Mouse (Mus musculus) cerebral cortex, adult 2 months (tissue): ENCODE measurements around the gene Grxcr1.

ENCODE experiments used
- WGBS: fragments of 180-500 bp; shearing (Covaris S2); methylation state at CpG from one replicate; pipeline ENCODE4 v1.1.7; 2018; 5-methylcytosine and 5-hydroxymethylcytosine counted together

Grxcr1 gene

DNA sequence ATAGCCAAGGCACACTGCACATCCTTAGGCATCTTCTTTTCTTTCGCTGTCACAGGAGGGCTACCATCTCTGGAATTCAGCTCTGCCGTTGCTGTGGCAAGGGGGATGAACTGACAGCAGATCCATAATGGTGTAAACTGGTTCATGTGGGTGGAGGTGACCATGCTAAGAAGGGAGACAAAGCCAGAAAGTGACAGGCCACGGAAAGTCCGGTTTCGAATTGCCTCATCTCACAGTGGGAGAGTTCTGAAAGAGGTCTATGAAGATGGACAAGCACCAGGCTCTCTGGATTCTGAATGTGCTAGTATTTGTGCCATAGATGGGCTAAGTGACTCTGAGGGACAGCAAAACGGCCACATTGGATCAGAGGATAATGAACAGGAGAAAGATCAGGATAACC, at the start of gene Grxcr1:
TSS of gene Grxcr1 (plus strand) at position 92 of the 400 bp plus-strand sequence.
- 90% methylated on average over 6 of the region's 6 CpGs for WGBS

DNA sequence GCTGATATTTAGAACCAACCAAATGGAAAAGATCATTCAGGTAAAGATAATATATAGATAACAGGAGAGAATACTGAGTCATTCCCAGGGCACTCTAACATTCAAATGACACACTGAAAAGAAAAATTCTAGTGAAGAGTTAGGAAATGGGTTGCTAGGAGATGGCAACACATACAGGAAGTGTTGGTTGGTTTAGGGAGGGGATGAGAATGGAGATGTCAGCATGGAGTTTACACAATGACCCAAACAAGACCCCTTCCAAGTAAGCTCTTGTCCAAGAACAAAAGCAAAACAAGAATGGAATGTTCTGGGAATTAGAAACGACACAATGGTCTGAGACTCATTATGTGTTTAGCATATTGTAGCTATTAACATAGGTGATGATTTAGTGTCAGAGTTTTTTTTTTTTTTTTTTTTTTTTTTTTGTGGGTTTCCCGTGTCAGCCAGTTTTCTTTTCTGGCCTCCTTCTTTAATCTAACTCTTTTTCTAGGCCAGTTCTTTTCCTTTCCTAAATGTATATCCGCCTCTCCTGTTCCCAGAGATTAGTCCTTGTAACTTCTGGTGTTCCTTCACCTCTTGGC, 49.6 kb upstream of the Grxcr1 start:
- 64% methylated on average over 3 of the region's 3 CpGs for WGBS

DNA sequence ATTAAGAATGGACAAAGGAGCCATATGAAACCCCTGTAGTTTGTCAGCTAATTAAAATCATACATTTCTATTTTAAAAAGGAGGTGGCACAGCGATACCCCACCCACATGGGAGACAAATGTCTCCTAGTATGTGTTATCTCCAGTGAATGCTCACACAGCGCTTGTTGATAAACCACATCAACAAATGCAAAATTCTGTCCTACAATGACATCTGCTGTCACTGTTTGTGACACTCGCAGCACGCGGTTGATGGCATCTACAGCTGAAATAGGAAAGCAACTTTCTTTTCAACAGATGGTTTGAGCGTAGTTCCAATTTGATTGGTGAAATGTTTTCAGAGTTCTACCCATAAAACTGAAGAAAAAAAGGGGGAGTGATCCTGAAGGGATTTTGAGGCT, 29.0 kb upstream of the Grxcr1 start:
- 56% methylated on average over 6 of the region's 6 CpGs for WGBS

DNA sequence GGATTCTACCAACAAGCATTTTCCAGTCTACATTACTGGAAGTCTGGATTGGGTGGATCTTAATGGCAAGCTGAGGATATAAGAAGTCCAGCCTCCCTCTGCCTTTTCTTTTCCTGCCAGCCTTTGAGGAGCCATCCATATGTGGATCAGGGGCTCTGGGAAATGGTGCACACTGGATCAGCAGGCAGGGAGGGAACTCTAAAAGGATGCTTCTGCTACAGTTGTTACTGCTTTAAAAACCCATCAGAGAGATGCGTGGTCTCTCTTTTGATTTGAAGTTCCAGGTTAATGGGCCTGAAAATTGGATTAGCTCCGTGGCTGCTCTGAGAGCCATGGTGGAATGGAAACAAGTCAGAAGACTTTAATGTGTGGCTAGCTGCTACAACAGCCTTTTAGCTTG, 27.7 kb upstream of the Grxcr1 start:
- WGBS = 61% methylated on average over 2 of the region's 2 CpGs

DNA sequence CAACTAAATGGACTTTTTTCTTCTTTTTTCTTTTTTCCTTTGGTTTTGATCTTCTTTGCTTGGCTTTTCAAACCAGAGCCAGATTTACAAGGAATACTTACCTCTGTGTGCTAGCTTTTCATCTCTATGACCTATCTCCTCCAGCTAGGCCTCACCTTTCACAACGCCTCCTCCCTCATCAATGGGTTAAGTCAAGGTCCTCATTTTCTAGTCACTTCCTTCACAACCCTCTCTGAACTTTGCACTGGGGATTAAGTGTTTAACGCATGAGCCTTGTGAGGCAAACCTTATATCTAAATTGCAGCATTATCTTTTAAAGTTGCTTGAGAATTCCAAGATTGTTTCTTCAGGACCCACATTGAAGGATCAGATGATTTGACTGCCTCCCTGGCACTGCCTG, 27.2 kb upstream of the Grxcr1 start:
- 94% methylated on average over 2 of the region's 2 CpGs for WGBS

DNA sequence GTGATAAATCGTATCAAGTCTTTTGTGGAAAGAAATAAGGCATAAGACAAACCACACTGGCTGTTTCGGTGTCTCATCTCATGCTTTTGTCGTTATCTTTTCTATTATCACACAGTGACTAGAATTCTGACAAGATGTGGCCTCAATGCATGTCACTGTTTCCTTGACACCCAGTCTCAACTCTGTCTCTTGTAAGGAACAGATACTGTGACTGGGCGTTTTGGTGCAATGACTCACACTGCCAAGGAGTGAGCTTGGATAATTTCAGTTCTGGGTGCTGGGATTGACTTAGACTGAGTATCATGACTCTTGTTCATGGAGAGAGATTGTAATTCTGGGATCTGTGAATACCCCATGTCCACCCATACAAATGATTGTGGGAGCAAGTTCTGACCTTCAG, 24.6 kb upstream of the Grxcr1 start:
- WGBS = 69% methylated on average over 4 of the region's 4 CpGs

DNA sequence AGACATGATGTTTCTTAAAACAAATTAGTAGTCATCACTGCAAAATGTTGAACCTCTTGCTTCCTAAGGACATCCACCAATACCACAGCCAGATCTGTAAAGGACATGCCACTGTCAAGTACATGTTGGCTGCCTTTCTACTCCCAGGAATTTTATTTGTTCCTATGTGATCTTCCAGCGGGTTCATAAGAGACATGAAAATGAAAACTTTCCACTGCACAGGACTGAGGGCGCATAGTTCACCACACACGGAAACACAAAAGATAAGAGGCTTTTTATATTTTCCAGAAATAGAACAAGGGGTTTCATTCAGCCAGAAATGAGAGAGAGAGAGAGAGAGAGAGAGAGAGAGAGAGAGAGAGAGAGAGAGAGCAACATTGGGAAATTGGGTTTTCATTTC, 20.1 kb upstream of the Grxcr1 start:
- WGBS = 76% methylated on average over 3 of the region's 3 CpGs

DNA sequence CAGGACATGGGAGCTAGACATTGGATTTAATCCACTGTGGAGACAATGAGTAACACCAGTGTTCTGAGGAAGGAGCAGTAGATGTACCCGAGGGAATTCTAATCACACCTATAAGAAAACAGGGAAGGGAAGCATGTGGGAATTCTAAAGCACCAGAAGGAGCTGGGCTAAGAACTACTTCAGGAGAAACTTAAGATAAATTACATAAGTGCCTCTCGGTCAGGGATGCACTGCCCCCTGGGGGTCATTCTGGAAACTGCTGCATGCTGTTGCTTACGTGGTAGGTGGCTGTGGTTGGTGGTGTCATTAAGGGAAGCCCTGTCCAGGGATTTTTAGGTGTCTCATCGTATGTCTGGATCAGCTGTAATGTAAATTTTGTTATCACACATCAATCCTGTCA, 19.0 kb upstream of the Grxcr1 start:
- WGBS = 13% methylated on average over 4 of the region's 4 CpGs

DNA sequence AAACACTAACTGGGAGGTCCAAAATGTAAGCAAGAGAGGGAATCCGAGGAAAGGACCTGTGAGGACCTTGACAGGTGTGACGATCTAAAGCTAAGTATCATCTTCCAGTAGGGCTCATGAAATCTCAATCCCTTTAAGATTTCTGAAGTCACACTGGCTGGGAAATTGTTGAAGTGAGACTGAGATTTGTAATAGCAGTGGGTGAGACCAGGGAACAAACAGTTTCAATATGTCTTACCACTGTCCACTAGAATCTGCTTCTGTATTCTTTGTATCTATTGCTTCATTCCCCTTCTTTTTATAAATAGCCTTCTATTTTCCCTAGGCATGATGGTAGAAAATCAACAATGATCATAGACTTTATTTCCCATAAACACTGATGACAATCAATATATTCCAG, 10.8 kb upstream of the Grxcr1 start:
- 87% methylated on average over 2 of the region's 2 CpGs for WGBS

DNA sequence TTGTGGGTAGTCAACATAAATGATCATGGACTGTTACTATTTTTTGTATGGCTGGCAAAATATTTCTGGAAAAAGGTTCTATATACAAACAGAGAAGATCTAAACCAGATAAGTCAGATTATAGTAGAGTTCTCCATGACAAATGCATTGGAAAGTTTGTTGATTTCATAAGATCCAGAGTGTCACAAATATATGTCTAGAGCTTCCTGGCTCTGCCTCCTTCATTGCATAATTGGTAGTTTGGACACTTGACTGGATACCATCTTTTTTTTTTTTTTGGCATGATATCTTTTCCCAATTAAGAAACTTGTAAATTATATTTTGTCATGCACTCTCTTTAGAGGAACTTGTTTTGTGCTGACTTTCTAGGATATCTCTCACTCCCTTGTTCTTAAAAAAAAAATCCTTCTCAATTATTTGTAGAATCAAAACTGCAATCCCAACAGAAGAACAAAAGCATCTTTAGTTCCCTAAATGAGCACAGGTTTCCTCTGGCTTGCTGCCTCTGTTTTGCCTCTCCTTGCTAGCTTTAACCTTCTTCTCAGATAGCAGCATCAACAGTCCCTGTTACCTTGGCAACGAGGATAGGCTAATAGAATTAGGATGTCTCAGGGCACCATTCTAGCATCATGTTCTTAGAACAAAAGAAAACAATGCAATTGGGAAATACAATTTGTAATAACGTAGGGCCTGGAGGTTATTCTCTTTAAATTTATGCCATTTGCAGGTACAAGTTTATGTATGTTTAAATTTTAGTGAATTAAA, 4.8 kb upstream of the Grxcr1 start:
- WGBS = 73% methylated on average over 2 of the region's 2 CpGs

DNA sequence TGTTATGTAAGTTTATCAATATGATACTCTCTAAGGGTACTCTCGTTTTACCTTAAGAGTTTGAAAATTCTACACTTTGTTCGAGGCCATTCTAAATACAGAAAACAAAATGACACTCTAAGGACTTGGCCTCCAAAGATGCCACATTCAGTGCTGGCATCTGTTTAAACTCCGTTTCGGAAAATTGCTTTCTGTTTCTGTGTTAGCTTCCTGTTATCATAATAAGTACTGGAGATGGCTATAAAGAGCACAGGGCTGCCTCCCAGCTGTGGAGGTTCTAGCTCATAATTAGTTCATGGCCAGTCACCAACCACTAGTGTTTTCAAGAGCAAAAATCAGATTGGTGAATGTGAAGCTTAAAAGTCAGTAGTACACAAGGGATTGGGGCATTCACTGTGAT, 4.2 kb upstream of the Grxcr1 start:
- 43% methylated on average over 4 of the region's 4 CpGs for WGBS

DNA sequence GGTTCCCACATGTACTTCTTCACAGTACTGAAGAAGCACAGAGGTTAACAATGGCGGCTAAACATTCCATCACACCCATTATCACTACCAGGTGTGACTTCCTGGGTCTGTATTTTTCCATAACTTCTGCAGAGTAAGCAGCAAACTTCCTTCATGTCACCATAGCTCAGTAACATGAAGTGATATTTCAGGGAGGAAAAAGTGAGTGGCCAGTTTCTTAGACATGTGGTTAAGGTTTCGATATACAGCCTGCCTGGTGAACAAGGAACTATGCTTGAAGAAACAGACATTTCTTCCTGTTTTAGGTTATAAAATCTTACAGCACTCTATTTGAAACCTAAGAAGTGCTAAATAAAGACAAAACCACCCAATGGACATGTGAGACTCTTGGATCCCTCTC, 1.7 kb downstream of the Grxcr1 start:
- 91% methylated on average over 2 of the region's 2 CpGs for WGBS

DNA sequence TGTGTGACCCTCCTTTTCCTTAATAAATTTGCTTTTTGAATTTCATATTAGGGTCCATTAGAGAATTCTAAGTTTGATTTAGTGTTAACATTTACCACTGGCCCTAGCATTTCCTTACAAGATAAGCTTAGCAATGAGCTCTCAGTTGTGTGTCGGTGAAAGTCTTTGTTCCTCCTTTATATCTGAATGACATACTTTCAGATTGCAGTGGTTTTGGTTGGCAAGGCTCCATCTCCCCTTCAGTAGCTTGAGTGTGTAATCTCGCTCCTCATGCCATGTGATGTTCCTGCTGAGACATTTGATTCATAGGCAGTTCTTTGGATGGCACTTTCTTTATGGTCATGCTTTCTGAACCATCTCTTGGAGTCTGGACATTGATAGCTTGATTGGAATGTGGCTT, 7.4 kb downstream of the Grxcr1 start:
- WGBS = 71% methylated on average over 2 of the region's 2 CpGs

DNA sequence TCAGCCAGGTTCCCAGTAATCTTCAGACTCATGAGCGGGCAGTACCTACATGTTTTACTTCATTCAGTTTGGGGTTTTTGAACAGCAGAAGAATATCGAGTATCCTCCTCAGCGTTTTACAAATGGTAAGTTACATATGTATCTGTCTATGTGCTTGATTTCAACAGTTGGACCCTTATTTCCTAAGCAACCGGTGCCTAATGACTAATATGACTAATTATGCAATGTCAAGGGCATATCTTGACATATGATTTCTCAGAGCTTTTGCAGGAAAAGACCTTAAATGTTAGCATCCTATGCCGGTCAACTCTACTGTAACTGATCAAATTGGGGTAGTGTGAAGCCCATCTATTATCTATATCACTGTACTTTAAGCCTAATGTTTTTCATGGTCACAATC, 11.7 kb downstream of the Grxcr1 start:
- 95% methylated on average over 5 of the region's 5 CpGs for WGBS

DNA sequence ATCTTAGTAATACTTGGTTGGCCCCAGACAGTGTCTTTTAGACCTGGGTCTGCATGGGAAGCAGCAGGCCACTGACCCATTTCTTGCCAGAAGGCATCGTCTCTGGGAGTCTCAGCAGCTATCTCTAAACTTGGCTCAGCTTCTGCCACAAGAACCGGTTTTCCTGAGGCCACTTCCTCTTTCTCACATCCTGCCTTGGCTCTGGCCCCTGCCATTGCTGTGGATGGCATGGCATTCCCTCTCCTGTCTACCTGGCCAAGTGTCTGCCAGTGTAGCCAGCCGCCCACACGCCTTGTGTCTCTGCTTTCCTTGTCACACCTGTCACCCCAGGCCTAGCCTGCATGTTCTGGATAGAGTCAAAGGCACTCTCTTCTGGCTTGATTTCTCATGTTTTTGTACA, 17.1 kb downstream of the Grxcr1 start:
- whole genome bisulfite sequencing = 66% methylated on average over 4 of the region's 4 CpGs

DNA sequence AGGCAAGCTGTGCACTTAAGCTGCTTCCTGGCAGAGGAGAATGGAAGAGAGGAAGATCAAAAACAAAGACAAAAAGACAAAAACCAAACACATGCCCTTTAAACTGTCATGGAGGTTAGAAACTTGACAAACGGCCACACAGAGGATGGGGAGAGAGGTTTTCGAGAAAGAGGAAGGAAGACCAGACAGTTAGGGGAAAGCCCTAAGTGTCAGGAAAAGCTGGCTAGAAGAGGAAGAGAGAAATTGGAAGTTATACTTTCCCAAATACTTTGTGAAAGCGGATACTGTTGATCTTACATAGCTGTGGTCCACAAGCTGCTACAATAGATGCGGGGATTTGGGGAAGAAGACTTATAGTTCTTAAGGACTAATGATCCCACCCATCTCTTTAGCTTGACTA, 17.9 kb downstream of the Grxcr1 start:
- WGBS = 66% methylated on average over 4 of the region's 4 CpGs

DNA sequence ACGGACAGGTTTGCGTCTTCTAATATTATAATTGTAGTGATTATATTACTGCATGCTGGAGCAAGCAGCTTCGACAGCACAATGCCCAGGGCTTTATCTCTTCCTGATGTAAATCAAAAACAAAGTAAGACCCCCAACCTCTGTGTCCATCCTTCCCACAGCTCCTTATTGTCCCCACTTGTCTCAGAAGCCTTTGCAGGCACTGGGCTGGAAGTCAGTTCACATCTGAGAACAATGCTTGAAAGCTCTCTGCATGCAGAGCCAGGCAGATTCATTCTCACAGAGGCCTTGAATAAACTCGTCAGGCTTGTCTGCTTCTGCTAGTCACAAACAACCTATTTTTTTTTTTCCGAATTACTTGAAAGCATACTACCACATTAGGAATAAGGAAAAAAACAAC, 19.5 kb downstream of the Grxcr1 start:
- 58% methylated on average over 5 of the region's 5 CpGs for WGBS

DNA sequence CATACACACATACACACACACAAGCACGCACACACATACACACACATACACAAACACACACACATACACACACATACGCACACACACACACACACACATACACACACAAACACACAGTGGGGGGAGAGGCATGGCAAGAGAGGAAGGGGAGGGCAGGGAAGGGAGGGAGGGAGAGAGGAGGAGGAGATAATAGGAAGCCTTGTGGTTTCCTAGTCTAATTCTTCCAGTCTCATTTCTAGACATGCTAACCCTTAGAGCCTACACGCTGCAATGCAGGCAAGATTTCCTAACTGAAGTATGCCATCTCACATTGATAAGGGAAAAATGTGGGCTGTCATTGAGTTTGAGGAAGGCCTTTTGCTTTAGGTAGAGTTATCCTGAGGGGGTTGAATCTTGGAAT, 25.9 kb downstream of the Grxcr1 start:
- 91% methylated on average over 3 of the region's 3 CpGs for WGBS

DNA sequence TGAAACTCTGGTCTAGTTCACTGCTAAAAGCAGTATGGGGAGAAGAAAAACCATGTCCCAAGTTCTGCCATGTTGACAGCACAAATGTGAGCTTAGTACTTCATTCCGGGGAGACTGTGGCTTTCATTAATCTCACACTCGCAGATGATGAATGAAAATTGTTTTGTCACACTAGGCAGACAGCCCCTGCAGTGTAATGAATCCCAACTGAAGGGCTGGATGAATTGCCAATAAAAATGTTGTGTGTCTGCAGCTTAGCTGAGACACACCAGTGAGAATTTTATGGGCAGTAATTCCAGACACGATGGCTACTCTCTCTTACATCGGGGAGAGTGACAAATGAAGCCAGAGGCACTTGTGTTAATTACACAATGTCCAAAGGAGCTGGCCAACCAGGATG, 37.1 kb downstream of the Grxcr1 start:
- 59% methylated on average over 4 of the region's 4 CpGs for WGBS

DNA sequence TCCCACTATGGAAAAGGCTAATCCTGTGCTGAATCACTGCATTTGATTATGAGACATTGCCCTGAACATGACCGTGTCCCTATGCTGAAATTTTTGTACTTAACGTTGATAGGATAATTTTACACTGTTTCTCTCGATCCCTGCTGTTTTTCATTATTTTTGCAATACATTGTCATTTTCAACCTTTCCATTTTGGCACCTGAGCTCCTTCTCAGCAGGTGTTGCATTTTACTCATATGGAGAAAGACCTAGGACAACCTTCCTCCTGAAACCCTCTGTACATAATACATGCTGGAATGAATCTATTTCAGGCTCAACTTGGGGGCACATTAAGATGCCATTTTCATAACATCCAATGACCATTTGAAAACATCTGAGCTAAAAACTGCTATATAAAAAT, 38.7 kb downstream of the Grxcr1 start:
- WGBS = 67% methylated on average over 3 of the region's 3 CpGs

DNA sequence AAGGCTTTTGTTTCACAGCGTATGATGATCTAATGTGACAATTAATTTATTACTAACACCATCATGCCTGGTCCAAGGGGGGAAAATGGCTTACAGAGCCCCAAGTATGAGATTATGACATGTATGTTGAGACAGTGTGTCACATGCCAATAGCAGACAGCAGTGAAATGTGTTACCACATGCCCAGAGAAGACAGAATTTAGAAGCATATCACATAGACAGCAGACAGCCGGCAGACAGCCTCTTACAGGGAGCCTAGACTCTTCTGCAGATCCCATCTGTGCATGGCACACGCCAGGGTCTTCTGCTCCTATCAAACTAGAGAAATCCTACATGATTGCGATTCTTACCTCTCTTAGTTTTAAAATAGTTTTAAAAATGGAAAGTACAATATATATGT, 40.2 kb downstream of the Grxcr1 start:
- WGBS = 60% methylated on average over 4 of the region's 4 CpGs

DNA sequence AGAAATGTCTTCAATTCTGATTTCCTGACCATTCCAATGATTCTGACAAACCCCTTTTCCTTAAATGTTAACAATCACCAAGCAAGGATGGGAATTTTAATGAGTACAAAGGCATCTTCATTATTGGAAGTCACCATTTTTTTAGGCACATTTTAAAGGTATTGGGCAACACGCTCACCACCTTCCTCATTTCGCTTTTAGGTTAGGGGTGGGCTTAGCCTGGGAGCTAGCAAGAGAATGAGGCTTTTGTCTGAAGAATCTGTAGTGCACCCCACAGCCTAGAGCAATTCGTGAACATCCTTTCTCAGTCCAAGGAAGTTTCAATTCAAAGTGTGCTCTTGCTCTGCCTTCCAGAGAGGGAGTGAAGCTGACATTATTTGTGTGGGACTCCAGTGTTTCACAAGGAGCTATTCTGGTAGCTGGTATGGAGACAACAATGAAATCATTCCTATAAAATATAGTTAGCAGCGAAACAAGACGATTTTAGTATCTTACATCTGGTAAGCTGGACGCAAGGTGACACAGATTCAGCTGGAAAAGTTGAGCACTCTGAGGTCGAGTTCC, 55.0 kb downstream of the Grxcr1 start:
- WGBS = 44% methylated on average over 7 of the region's 7 CpGs

DNA sequence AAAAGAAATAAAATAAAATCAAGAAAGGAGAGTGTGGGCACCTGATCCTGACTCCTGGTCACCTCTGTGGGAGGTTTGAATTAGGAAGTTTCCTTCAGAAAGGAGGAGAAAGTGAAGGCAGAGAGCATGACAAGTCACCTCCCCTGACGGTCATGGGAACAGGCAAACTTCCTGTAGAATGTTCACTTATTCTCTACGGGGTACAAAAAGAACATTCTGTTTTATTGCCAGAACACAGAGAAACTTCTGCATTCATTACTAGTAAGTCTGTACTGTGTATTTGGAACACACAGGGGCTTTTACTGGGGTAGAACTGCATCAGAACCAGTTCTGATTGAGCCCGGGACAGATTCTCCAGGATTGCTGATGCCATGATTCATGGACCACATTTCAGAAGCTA, 55.5 kb downstream of the Grxcr1 start:
- WGBS = 38% methylated on average over 3 of the region's 3 CpGs

DNA sequence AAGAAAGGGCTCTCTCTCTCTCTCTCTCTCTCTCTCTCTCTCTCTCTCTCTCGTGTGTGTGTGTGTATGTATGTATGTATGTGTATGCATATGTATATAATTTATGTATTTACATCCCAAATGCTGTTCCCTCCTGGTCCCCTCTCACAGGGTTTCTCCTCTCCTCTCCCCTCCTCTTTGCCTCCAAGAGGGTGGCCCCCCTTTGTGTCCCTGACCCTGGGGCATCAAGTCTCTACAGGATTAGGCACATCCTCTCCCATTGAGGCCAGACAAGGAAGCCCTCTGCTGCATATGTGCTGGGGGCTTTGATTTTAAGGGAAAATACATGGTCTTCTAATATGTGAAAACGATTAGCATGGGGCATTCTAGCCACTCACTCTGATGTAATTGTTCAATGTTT, 61.5 kb downstream of the Grxcr1 start:
- 69% methylated on average over 2 of the region's 2 CpGs for WGBS
